Mouse (Mus musculus) kidney, embryonic 16.5 days (tissue): ENCODE measurements at regions not wholly inside any gene's neighbourhood (a gene's known extent, or its start where the extent isn't known, plus 50 kb on each side); places are given as distances from the start of the nearest gene placed in this dataset.
"Not testable (repeated sequence)": the region's sequence is repeated elsewhere in the genome, so short reads cannot be mapped to it uniquely, and the experiment has no call there.

Experiments
- ATAC-seq: fragments of 200-750 bp; cut with Nextera tagmentation; 2 replicates; pipeline ENCODE4 v1.8.0; 2017; ENCODE audit warnings: moderate TSS enrichment; ENCODE audit not compliant: low FRiP score, low TSS enrichment
- H3K27ac ChIP-seq: fragments of 300-500 bp; sonication (generic); 2 replicates; pipeline ENCODE4 v1.5.1; 2014; ENCODE audit warnings: low read length
- H3K27me3 ChIP-seq: fragments of 300-500 bp; sonication (generic); 2 replicates; pipeline ENCODE4 v1.6.1; 2014; ENCODE audit warnings: low read length, control low read depth, mixed read lengths; ENCODE audit not compliant: insufficient read depth
- H3K36me3 ChIP-seq: fragments of 300-500 bp; sonication (generic); 2 replicates; pipeline ENCODE4 v1.6.1; 2014; ENCODE audit warnings: low read length, control low read depth, mixed read lengths; ENCODE audit not compliant: insufficient read depth
- H3K4me1 ChIP-seq: fragments of 300-500 bp; sonication (generic); 2 replicates; pipeline ENCODE4 v1.6.1; 2014; ENCODE audit warnings: low read length, control low read depth, mixed read lengths; ENCODE audit not compliant: insufficient read depth
- H3K4me2 ChIP-seq: fragments of 300-500 bp; sonication (generic); replicated peaks from 2 replicates; pipeline ENCODE4 v1.6.1; 2014; ENCODE audit warnings: low read depth, low read length
- H3K4me3 ChIP-seq: fragments of 300-500 bp; sonication (generic); 2 replicates; pipeline ENCODE4 v1.5.1; 2014; ENCODE audit warnings: mild to moderate bottlenecking, low read length
- H3K9ac ChIP-seq: fragments of 300-500 bp; sonication (generic); replicated peaks from 2 replicates; pipeline ENCODE4 v1.6.1; 2014; ENCODE audit warnings: low read length
- H3K9me3 ChIP-seq: fragments of 300-500 bp; sonication (generic); 2 replicates; pipeline ENCODE4 v1.6.1; 2016; ENCODE audit warnings: low read length, control low read depth
- WGBS: fragments of 180-500 bp; shearing (Covaris S2); extraction: QIAGEN DNeasy Blood & Tissue Kit; methylation state at CpG from one replicate; pipeline ENCODE4 v1.1.7; 2014; 5-methylcytosine and 5-hydroxymethylcytosine counted together

- ATAC-seq = no peak; the same call in 1 of the 2 replicates
- Histone ChIP-seq H3K9ac (no peak overlapping the region), H3K36me3 (no peaks in the 10 kb centered on the region), H3K4me1 (no peaks in the 10 kb centered on the region), H3K27me3 (no peaks in the 10 kb centered on the region), H3K9me3 (no peaks in the 10 kb centered on the region), H3K4me3 (no peak overlapping the region), H3K4me2 (no peak overlapping the region), H3K27ac (no peak overlapping the region)
- 73% methylated on average over 3 of the region's 3 CpGs for WGBS
Observed at GRCm38 (mm10) chr10:3192291-3192690, 75.3 kb downstream of the H60c start.

- H3K9ac ChIP-seq = no peak overlapping the region
- no peak overlapping the region for H3K27ac ChIP-seq
- H3K4me3 ChIP-seq = no peak overlapping the region
- peak; percentile 78 for ATAC-seq
- 33% methylated on average over 4 of the region's 4 CpGs for WGBS
- no peaks in the 10 kb centered on the region for H3K36me3 ChIP-seq
- no peaks in the 10 kb centered on the region for H3K27me3 ChIP-seq
- H3K4me2 ChIP-seq = no peak overlapping the region
- no peaks in the 10 kb centered on the region for H3K4me1 ChIP-seq
- no peaks in the 10 kb centered on the region for H3K9me3 ChIP-seq
Observed at GRCm38 (mm10) chr10:3188361-3188760, 79.2 kb downstream of the H60c start.

GRCm38 (mm10) chr10:3180103-3180502 lies 87.5 kb downstream of the H60c start:
- no peak overlapping the region for H3K27ac ChIP-seq
- no peaks in the 10 kb centered on the region for H3K4me1 ChIP-seq
- no peak overlapping the region for H3K4me2 ChIP-seq
- H3K4me3 ChIP-seq = no peak overlapping the region
- H3K36me3 ChIP-seq = no peaks in the 10 kb centered on the region
- no peaks in the 10 kb centered on the region for H3K9me3 ChIP-seq
- no peak for ATAC-seq
- no peak overlapping the region for H3K9ac ChIP-seq
- H3K27me3 ChIP-seq = no peaks in the 10 kb centered on the region

DNA sequence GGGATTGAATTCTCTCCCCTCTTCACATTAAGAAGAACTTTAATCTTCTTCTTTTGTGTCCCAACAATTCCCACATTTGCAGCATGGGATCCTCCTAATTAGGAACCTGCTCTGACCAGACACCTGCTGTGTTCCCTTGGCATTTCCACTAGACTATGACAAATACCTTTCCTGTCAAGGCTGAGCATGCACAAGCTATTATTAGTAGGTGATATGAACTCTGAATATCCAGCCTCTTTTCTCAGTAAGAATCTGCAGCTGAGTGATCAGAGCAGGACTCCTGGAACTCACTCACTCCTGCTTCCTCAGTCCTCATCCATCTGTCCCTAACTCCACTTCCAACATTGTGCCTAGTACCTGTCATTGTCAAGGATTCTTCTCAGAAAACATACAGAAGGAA lies 94.0 kb downstream of the H60c start:
- Histone ChIP-seq H3K36me3 (no peaks in the 10 kb centered on the region), H3K4me2 (no peak overlapping the region), H3K4me3 (no peak overlapping the region), H3K9ac (no peak overlapping the region), H3K27ac (no peak overlapping the region), H3K4me1 (no peaks in the 10 kb centered on the region), H3K9me3 (no peaks in the 10 kb centered on the region), H3K27me3 (no peaks in the 10 kb centered on the region)
- no peak for ATAC-seq

GRCm38 (mm10) chr10:3172927-3173326 lies 94.6 kb downstream of the H60c start:
- H3K9me3 ChIP-seq, H3K4me2 ChIP-seq, H3K27ac ChIP-seq, H3K4me3 ChIP-seq, ATAC-seq, H3K4me1 ChIP-seq, H3K9ac ChIP-seq, H3K27me3 ChIP-seq, H3K36me3 ChIP-seq: not testable (repeated sequence)
- 83% methylated on average over 4 of the region's 4 CpGs for WGBS

DNA sequence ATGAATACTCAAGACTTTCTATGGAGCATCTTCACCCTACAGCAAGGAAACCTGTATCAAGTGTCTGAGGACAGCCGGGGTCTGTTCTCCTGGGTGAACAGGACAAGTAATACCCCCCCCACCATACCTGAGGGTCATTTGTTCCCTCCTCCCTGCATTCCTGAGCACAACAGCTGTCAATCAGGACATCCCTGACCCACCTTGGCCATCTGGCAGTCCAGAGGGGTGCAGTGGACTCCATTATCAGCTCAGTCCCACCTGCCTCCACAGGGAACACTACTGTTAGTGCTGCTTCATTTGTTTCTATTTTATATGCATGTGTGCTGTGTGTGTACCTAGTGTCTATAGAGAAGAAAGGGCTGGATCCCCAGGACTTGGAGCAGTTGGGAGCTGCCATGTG lies 95.3 kb downstream of the H60c start:
- no peak for ATAC-seq
- no peak overlapping the region for H3K27ac ChIP-seq
- H3K9me3 ChIP-seq = no peaks in the 10 kb centered on the region
- no peaks in the 10 kb centered on the region for H3K36me3 ChIP-seq
- H3K4me2 ChIP-seq = no peak overlapping the region
- no peaks in the 10 kb centered on the region for H3K4me1 ChIP-seq
- H3K9ac ChIP-seq = no peak overlapping the region
- no peaks in the 10 kb centered on the region for H3K27me3 ChIP-seq
- 80% methylated on average over 1 of the region's 1 CpGs for WGBS
- no peak overlapping the region for H3K4me3 ChIP-seq

DNA sequence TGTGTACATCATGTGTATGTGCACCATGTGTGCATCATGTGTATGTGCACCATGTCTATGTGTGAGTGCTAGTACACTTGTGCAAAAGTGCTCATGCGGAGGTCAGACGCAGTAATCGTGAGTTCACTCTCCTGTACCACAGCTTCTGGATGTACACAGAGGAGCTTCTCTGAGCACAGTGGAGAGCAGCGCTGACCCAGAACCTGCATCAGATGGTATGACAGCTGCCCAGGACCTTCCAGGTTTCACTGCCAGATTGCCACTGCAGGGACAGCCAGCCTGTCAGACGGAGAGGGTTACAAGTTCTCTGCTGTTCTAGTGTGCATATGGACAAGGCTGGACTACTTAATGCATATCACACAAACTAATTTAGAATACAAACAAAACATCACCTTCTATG lies 96.2 kb downstream of the H60c start:
- no peak overlapping the region for H3K4me3 ChIP-seq
- no peak overlapping the region for H3K27ac ChIP-seq
- no peak for ATAC-seq
- H3K4me2 ChIP-seq = no peak overlapping the region
- H3K9ac ChIP-seq = no peak overlapping the region
- 85% methylated on average over 5 of the region's 5 CpGs for WGBS
- H3K27me3 ChIP-seq = no peaks in the 10 kb centered on the region
- no peaks in the 10 kb centered on the region for H3K9me3 ChIP-seq
- H3K4me1 ChIP-seq = no peaks in the 10 kb centered on the region
- no peaks in the 10 kb centered on the region for H3K36me3 ChIP-seq

GRCm38 (mm10) chr10:3155542-3155941 lies 112.0 kb downstream of the H60c start:
- no peaks in the 10 kb centered on the region for H3K4me1 ChIP-seq
- H3K27me3 ChIP-seq = no peaks in the 10 kb centered on the region
- no peaks in the 10 kb centered on the region for H3K9me3 ChIP-seq
- H3K9ac ChIP-seq = no peak overlapping the region
- 72% methylated on average over 4 of the region's 4 CpGs for WGBS
- ATAC-seq = no peak
- no peak overlapping the region for H3K4me3 ChIP-seq
- no peak overlapping the region for H3K4me2 ChIP-seq
- no peaks in the 10 kb centered on the region for H3K36me3 ChIP-seq
- H3K27ac ChIP-seq = no peak overlapping the region

GRCm38 (mm10) chr10:3148171-3148570 lies 119.4 kb downstream of the H60c start:
- no peak overlapping the region for H3K27ac ChIP-seq
- H3K4me1 ChIP-seq = no peaks in the 10 kb centered on the region
- ATAC-seq = no peak
- no peak overlapping the region for H3K4me3 ChIP-seq
- WGBS = 76% methylated on average over 4 of the region's 4 CpGs
- no peaks in the 10 kb centered on the region for H3K36me3 ChIP-seq
- H3K9me3 ChIP-seq = no peaks in the 10 kb centered on the region
- no peak overlapping the region for H3K4me2 ChIP-seq
- no peaks in the 10 kb centered on the region for H3K27me3 ChIP-seq
- H3K9ac ChIP-seq = no peak overlapping the region

- Histone ChIP-seq H3K27ac (no peak overlapping the region), H3K9ac (no peak overlapping the region), H3K36me3 (no peaks in the 10 kb centered on the region), H3K4me2 (no peak overlapping the region), H3K27me3 (no peaks in the 10 kb centered on the region), H3K9me3 (no peaks in the 10 kb centered on the region), H3K4me1 (no peaks in the 10 kb centered on the region), H3K4me3 (no peak overlapping the region)
- 92% methylated on average over 4 of the region's 4 CpGs for WGBS
- ATAC-seq = no peak
Observed at GRCm38 (mm10) chr10:3139306-3139705, 128.3 kb downstream of the H60c start.

GRCm38 (mm10) chr10:3127491-3127890 lies 140.1 kb downstream of the H60c start:
- no peak overlapping the region for H3K9ac ChIP-seq
- no peak for ATAC-seq
- H3K4me1 ChIP-seq = no peaks in the 10 kb centered on the region
- H3K4me3 ChIP-seq = no peak overlapping the region
- no peak overlapping the region for H3K27ac ChIP-seq
- 77% methylated on average over 1 of the region's 1 CpGs for WGBS
- H3K4me2 ChIP-seq = no peak overlapping the region
- H3K27me3 ChIP-seq = no peaks in the 10 kb centered on the region
- H3K36me3 ChIP-seq = no peaks in the 10 kb centered on the region
- H3K9me3 ChIP-seq = peaks cover 9% of the 10 kb centered on the region; the same call in 1 of the 2 replicates
